Mouse (Mus musculus) heart, embryonic 13.5 days (tissue): ENCODE data around the gene Fndc10. TPM values are rescaled to one million over a fixed set of nuclear protein-coding genes. Genes with fewer than 3 reads are reported as not detected.

ENCODE experiments used
- ATAC-seq: fragments of 200-750 bp; cut with Nextera tagmentation; 2 replicates; pipeline ENCODE4 v1.8.0; 2017; ENCODE audit warnings: moderate TSS enrichment; ENCODE audit not compliant: insufficient number of reproducible peaks, low FRiP score, low TSS enrichment; ENCODE audit errors: extremely low read depth
- H3K27ac ChIP-seq: fragments of 300-500 bp; sonication (generic); replicated peaks from 2 replicates; pipeline ENCODE4 v1.5.1; 2015; ENCODE audit warnings: moderate library complexity, mild to moderate bottlenecking, inconsistent platforms
- H3K27me3 ChIP-seq: fragments of 300-500 bp; sonication (generic); replicated peaks from 2 replicates; pipeline ENCODE4 v1.6.1; 2015; ENCODE audit warnings: mild to moderate bottlenecking, inconsistent platforms
- H3K36me3 ChIP-seq: fragments of 300-500 bp; sonication (generic); 2 replicates; pipeline ENCODE4 v1.6.1; 2015; ENCODE audit warnings: mild to moderate bottlenecking, inconsistent platforms
- H3K4me1 ChIP-seq: fragments of 300-500 bp; sonication (generic); 2 replicates; pipeline ENCODE4 v1.6.1; 2015; ENCODE audit warnings: inconsistent platforms
- H3K4me2 ChIP-seq: fragments of 300-500 bp; sonication (generic); 2 replicates; pipeline ENCODE4 v1.6.1; 2015; ENCODE audit warnings: inconsistent platforms, mild to moderate bottlenecking, moderate library complexity
- H3K4me3 ChIP-seq: fragments of 300-500 bp; sonication (generic); 2 replicates; pipeline ENCODE4 v1.5.1; 2015; ENCODE audit warnings: moderate library complexity, mild to moderate bottlenecking, inconsistent platforms
- H3K9ac ChIP-seq: fragments of 300-500 bp; sonication (generic); 2 replicates; pipeline ENCODE4 v1.6.1; 2015; ENCODE audit warnings: inconsistent platforms, mild to moderate bottlenecking, moderate library complexity
- H3K9me3 ChIP-seq: fragments of 300-500 bp; sonication (generic); 2 replicates; pipeline ENCODE4 v1.6.1; 2016; ENCODE audit warnings: inconsistent platforms
- WGBS: fragments of 180-500 bp; shearing (Covaris S2); methylation state at CpG from one replicate; pipeline ENCODE4 v1.1.7; 2015; ENCODE audit warnings: mixed read lengths; 5-methylcytosine and 5-hydroxymethylcytosine counted together
- polyA plus RNA-seq: library from polyadenylated mRNA; unstranded; fragments of >200 nt; fragmentation: Nextera tagmentation; extraction: Ambion mirVana; gene quantifications from 2 replicates; pipeline ENCODE4 v1.2.1, GENCODE M21; 2015

Fndc10 gene
- polyA plus RNA-seq, 1 experiment from 2014 or later = 1.1 TPM

GRCm38 (mm10) chr4:155708582-155708981, 14.4 kb downstream of the Fndc10 start:
- Histone ChIP-seq H3K27ac (0 out of 2 replicates have a peak overlapping the region, but pooled peaks have one; percentile 12), H3K4me2 (no peak overlapping the region), H3K4me3 (no peak overlapping the region), H3K36me3 (no peaks in the 10 kb centered on the region; the same call in 1 of the 2 replicates), H3K9me3 (no peaks in the 10 kb centered on the region), H3K4me1 (peaks cover 47% of the 10 kb centered on the region), H3K9ac (no peak overlapping the region), H3K27me3 (no peaks in the 10 kb centered on the region)
- no peak for ATAC-seq
- 65% methylated on average over 2 of the region's 2 CpGs for WGBS

- Histone ChIP-seq H3K27me3 (no peaks in the 10 kb centered on the region), H3K4me1 (peaks cover 44% of the 10 kb centered on the region), H3K9me3 (no peaks in the 10 kb centered on the region), H3K9ac (no peak overlapping the region), H3K4me2 (no peak overlapping the region), H3K36me3 (peaks cover under 1% of the 10 kb centered on the region), H3K27ac (0 out of 2 replicates have a peak overlapping the region, but pooled peaks have one; percentile 12), H3K4me3 (no peak overlapping the region)
- no peak for ATAC-seq
These were observed 14.8 kb downstream of the Fndc10 start for GRCm38 (mm10) chr4:155708988-155709387.

GRCm38 (mm10) chr4:155710521-155711252, 16.5 kb downstream of the Fndc10 start:
- Histone ChIP-seq H3K36me3 (peaks cover 18% of the 10 kb centered on the region), H3K4me2 (no peak overlapping the region), H3K27me3 (no peaks in the 10 kb centered on the region), H3K9me3 (no peaks in the 10 kb centered on the region), H3K9ac (0 out of 2 replicates have a peak overlapping the region, but pooled peaks have one; percentile 14), H3K27ac (peak overlapping the region; percentile 53), H3K4me1 (peaks cover 40% of the 10 kb centered on the region), H3K4me3 (no peak overlapping the region)
- WGBS = 60% methylated on average over 6 of the region's 6 CpGs
- no peak for ATAC-seq

- Histone ChIP-seq H3K27ac (no peak overlapping the region), H3K36me3 (peaks cover 52% of the 10 kb centered on the region), H3K9me3 (no peaks in the 10 kb centered on the region), H3K27me3 (no peaks in the 10 kb centered on the region), H3K4me1 (no peaks in the 10 kb centered on the region), H3K9ac (no peak overlapping the region), H3K4me3 (no peak overlapping the region), H3K4me2 (no peak overlapping the region)
- 71% methylated on average over 4 of the region's 4 CpGs for WGBS
- no peak for ATAC-seq
These were observed 27.5 kb downstream of the Fndc10 start for GRCm38 (mm10) chr4:155721668-155722083.

GRCm38 (mm10) chr4:155727993-155728392, 33.9 kb downstream of the Fndc10 start:
- WGBS = 80% methylated on average over 2 of the region's 2 CpGs
- peaks cover 58% of the 10 kb centered on the region for H3K36me3 ChIP-seq
- H3K4me3 ChIP-seq = no peak overlapping the region
- H3K27ac ChIP-seq = no peak overlapping the region
- H3K4me2 ChIP-seq = no peak overlapping the region
- H3K9ac ChIP-seq = no peak overlapping the region
- no peak for ATAC-seq
- H3K9me3 ChIP-seq = no peaks in the 10 kb centered on the region
- no peaks in the 10 kb centered on the region for H3K27me3 ChIP-seq
- H3K4me1 ChIP-seq = no peaks in the 10 kb centered on the region

- Histone ChIP-seq H3K27me3 (no peaks in the 10 kb centered on the region), H3K36me3 (peaks cover 44% of the 10 kb centered on the region), H3K27ac (no peak overlapping the region), H3K4me1 (peaks cover 18% of the 10 kb centered on the region), H3K4me2 (peak overlapping the region; percentile 92; the same call in 1 of the 2 replicates), H3K9me3 (no peaks in the 10 kb centered on the region), H3K4me3 (no peak overlapping the region), H3K9ac (no peak overlapping the region; the same call in 1 of the 2 replicates)
- ATAC-seq = no peak
- WGBS = 84% methylated on average over 10 of the region's 10 CpGs
These were observed 39.1 kb downstream of the Fndc10 start for GRCm38 (mm10) chr4:155733267-155733666.

GRCm38 (mm10) chr4:155734350-155734941, 40.3 kb downstream of the Fndc10 start, which contains the start of gene Tmem240:
Tmem240 (plus strand) TSS chr4:155734800.
- H3K36me3 ChIP-seq = peaks cover 47% of the 10 kb centered on the region
- H3K9ac ChIP-seq = peak within 1 kb of the TSS; percentile 91
- peak; percentile 76 for ATAC-seq
- H3K27me3 ChIP-seq = no peaks in the 10 kb centered on the region
- H3K4me2 ChIP-seq = peak within 1 kb of the TSS; percentile 92
- no peaks in the 10 kb centered on the region for H3K9me3 ChIP-seq
- peak within 1 kb of the TSS; percentile 84 for H3K4me3 ChIP-seq
- under 1% methylated on average over 34 of the region's 35 CpGs for WGBS
- peaks cover 18% of the 10 kb centered on the region for H3K4me1 ChIP-seq
- H3K27ac ChIP-seq = peak within 1 kb of the TSS; percentile 87

GRCm38 (mm10) chr4:155734951-155735702, 41.0 kb downstream of the Fndc10 start:
- ATAC-seq = peak; percentile 26; the same call in 1 of the 2 replicates

GRCm38 (mm10) chr4:155735788-155736187, 41.6 kb downstream of the Fndc10 start:
- Histone ChIP-seq H3K4me2 (peak overlapping the region; percentile 92), H3K36me3 (peaks cover 50% of the 10 kb centered on the region), H3K9ac (peak overlapping the region; percentile 91), H3K27ac (no peak overlapping the region), H3K27me3 (no peaks in the 10 kb centered on the region), H3K4me3 (peak overlapping the region; percentile 84), H3K4me1 (peaks cover 18% of the 10 kb centered on the region), H3K9me3 (no peaks in the 10 kb centered on the region)
- ATAC-seq = no peak
- 81% methylated on average over 5 of the region's 5 CpGs for WGBS

More at GRCm38 (mm10) chr4:155734951-155735702, 41.0 kb downstream of the Fndc10 start:
- Histone ChIP-seq H3K4me3 (peak overlapping the region; percentile 84), H3K36me3 (peaks cover 48% of the 10 kb centered on the region), H3K9ac (peak overlapping the region; percentile 91), H3K4me1 (peaks cover 18% of the 10 kb centered on the region), H3K4me2 (peak overlapping the region; percentile 92), H3K27ac (peak overlapping the region; percentile 87), H3K27me3 (no peaks in the 10 kb centered on the region), H3K9me3 (no peaks in the 10 kb centered on the region)
- 1% methylated on average over 46 of the region's 79 CpGs for WGBS

- Histone ChIP-seq H3K4me1 (peaks cover 18% of the 10 kb centered on the region), H3K4me3 (no peak overlapping the region), H3K9ac (no peak overlapping the region), H3K27ac (no peak overlapping the region), H3K36me3 (peaks cover 50% of the 10 kb centered on the region), H3K9me3 (no peaks in the 10 kb centered on the region), H3K27me3 (no peaks in the 10 kb centered on the region), H3K4me2 (no peak overlapping the region)
- ATAC-seq = no peak
- 88% methylated on average over 5 of the region's 5 CpGs for WGBS
These were observed 42.3 kb downstream of the Fndc10 start for GRCm38 (mm10) chr4:155736421-155736820.

- no peak overlapping the region for H3K27ac ChIP-seq
- peaks cover 18% of the 10 kb centered on the region for H3K4me1 ChIP-seq
- no peak for ATAC-seq
- H3K4me3 ChIP-seq = no peak overlapping the region
- H3K9ac ChIP-seq = no peak overlapping the region
- H3K27me3 ChIP-seq = no peaks in the 10 kb centered on the region
- no peak overlapping the region for H3K4me2 ChIP-seq
- no peaks in the 10 kb centered on the region for H3K9me3 ChIP-seq
- peaks cover 51% of the 10 kb centered on the region for H3K36me3 ChIP-seq
- WGBS = 54% methylated on average over 8 of the region's 8 CpGs
These were observed 44.1 kb downstream of the Fndc10 start for GRCm38 (mm10) chr4:155738262-155738661.
